Mouse (Mus musculus) right cerebral cortex, postnatal 10 days (tissue): ENCODE results near the gene Arhgap9.
A peak's percentile ranks its signal among the peaks of the same experiment; 100 is the strongest.

Source experiments
- DNase-seq, 2 experiments: peaks; one replicate each; pipeline ENCODE4 v3.0.0; 2021; ENCODE audit warnings: low spot score in 2 of 2

Arhgap9 gene

GRCm38 (mm10) chr10:127321621-127322020 lies at the start of gene Arhgap9:
Gene Arhgap9 (plus strand): TSS chr10:127321964.
- DNase-seq = no peak

GRCm38 (mm10) chr10:127272371-127272770 lies 49.4 kb upstream of the Arhgap9 start:
- no peak for DNase-seq

GRCm38 (mm10) chr10:127274261-127275022 lies 47.3 kb upstream of the Arhgap9 start:
- no peak for DNase-seq

GRCm38 (mm10) chr10:127279730-127280129 lies 42.0 kb upstream of the Arhgap9 start:
- no peak for DNase-seq

GRCm38 (mm10) chr10:127281316-127281715 lies 40.4 kb upstream of the Arhgap9 start:
- no peak for DNase-seq

GRCm38 (mm10) chr10:127282620-127283215 lies 39.0 kb upstream of the Arhgap9 start:
- DNase-seq = no peak

GRCm38 (mm10) chr10:127284105-127284622 lies 37.6 kb upstream of the Arhgap9 start:
- no peak for DNase-seq

GRCm38 (mm10) chr10:127284724-127285500 lies 36.9 kb upstream of the Arhgap9 start:
- no peak for DNase-seq

- DNase-seq = no peak
Measured at GRCm38 (mm10) chr10:127285644-127286043, 36.1 kb upstream of the Arhgap9 start.

- DNase-seq = no peak
Measured at GRCm38 (mm10) chr10:127286194-127286593, 35.6 kb upstream of the Arhgap9 start.

- DNase-seq = peak; percentile 66 to 72
Measured at GRCm38 (mm10) chr10:127286730-127287129, 35.0 kb upstream of the Arhgap9 start.

- no peak for DNase-seq
Measured at GRCm38 (mm10) chr10:127287271-127287935, 34.4 kb upstream of the Arhgap9 start.

- no peak for DNase-seq
Measured at GRCm38 (mm10) chr10:127287936-127288293, 33.8 kb upstream of the Arhgap9 start.

- DNase-seq = peak; percentile 70 to 73
Measured at GRCm38 (mm10) chr10:127288328-127288799, 33.4 kb upstream of the Arhgap9 start.

GRCm38 (mm10) chr10:127288800-127289572 lies 32.8 kb upstream of the Arhgap9 start, which contains the start of gene Mbd6:
Gene Mbd6 (minus strand): TSS chr10:127289018.
- peak; percentile 90 to 91 for DNase-seq

GRCm38 (mm10) chr10:127289573-127290191 lies 32.1 kb upstream of the Arhgap9 start:
- peak; percentile 52 to 71 for DNase-seq

- DNase-seq = peak; percentile 100
Measured at GRCm38 (mm10) chr10:127290307-127290929, 31.3 kb upstream of the Arhgap9 start.

GRCm38 (mm10) chr10:127290930-127291880 lies 30.6 kb upstream of the Arhgap9 start:
- peak in 1 of 2 experiments; percentile 56 for DNase-seq
